Mouse (Mus musculus) CH12.LX (cell line): Measurements from ENCODE around the gene Nod1. TPM values are rescaled to one million over a fixed set of nuclear protein-coding genes. Genes with fewer than 3 reads are reported as not detected.
A peak's percentile ranks its signal among the peaks of the same experiment; 100 is the strongest.

Source experiments
- DNase-seq: peaks from one replicate; pipeline ENCODE4 v3.0.0-alpha.2; 2013; ENCODE audit errors: extremely low read depth
- H3K27ac ChIP-seq: 2 replicates; pipeline ENCODE4 v1.5.1; 2012; ENCODE audit warnings: low read depth, mild to moderate bottlenecking, control low read depth, moderate library complexity; ENCODE audit not compliant: insufficient read depth
- H3K27me3 ChIP-seq: replicated peaks from 2 replicates; pipeline ENCODE3; 2012; ENCODE audit warnings: inconsistent platforms
- H3K36me3 ChIP-seq, 2 experiments: replicated peaks in 1 of 2; 2 replicates each; pipeline versions ENCODE3 to v1.6.1; 2012; ENCODE audit warnings: inconsistent platforms in 1 of 2, low read length in 1 of 2, mild to moderate bottlenecking in 1 of 2, mixed read lengths in 1 of 2, moderate library complexity in 1 of 2; ENCODE audit not compliant: control insufficient read depth in 1 of 2, insufficient read depth in 1 of 2
- H3K4me1 ChIP-seq, 2 experiments: 2 replicates each; pipeline ENCODE4 v1.6.1; 2012; ENCODE audit warnings: inconsistent platforms in 1 of 2, moderate library complexity in 1 of 2; ENCODE audit not compliant: insufficient read depth in 2 of 2, control insufficient read depth in 1 of 2
- H3K4me2 ChIP-seq: 2 replicates; pipeline ENCODE4 v1.6.1; 2012; ENCODE audit warnings: low read depth, mild to moderate bottlenecking, control low read depth; ENCODE audit not compliant: poor library complexity, insufficient read depth, severe bottlenecking
- H3K4me3 ChIP-seq, 3 experiments: fragments of 150-350 bp in 1 of 3; sonication (generic) in 1 of 3; replicated peaks in 1 of 3; 2 replicates each; pipeline versions ENCODE3 to v1.5.1; 2011 to 2012; ENCODE audit warnings: low read depth in 2 of 3, low read length in 2 of 3, mild to moderate bottlenecking in 2 of 3, moderate library complexity in 2 of 3, control low read depth in 1 of 3, improper control_type of control experiment in 1 of 3, inconsistent platforms in 1 of 3, mixed read lengths in 1 of 3; ENCODE audit not compliant: poor library complexity in 1 of 3
- H3K79me2 ChIP-seq: replicated peaks from 2 replicates; pipeline ENCODE4 v1.6.1; 2012; ENCODE audit warnings: mild to moderate bottlenecking, moderate library complexity; ENCODE audit not compliant: control insufficient read depth, poor library complexity, insufficient read depth, severe bottlenecking; ENCODE audit errors: extremely low read depth
- H3K9ac ChIP-seq: 2 replicates; pipeline ENCODE4 v1.6.1; 2012; ENCODE audit warnings: low read depth, mild to moderate bottlenecking, control low read depth, moderate library complexity; ENCODE audit not compliant: insufficient read depth
- H3K9me3 ChIP-seq: replicated peaks from 2 replicates; pipeline ENCODE3; 2012; ENCODE audit warnings: low read length, inconsistent platforms, mixed read lengths
- BHLHE40 ChIP-seq: IDR thresholded peaks from 2 replicates; pipeline ENCODE4 v1.6.1; 2011; ENCODE audit warnings: mild to moderate bottlenecking, low read depth, low read length, improper control_type of control experiment
- CHD1 ChIP-seq: IDR thresholded peaks from 2 replicates; pipeline ENCODE4 v1.6.1; 2012; ENCODE audit warnings: low read depth, low read length, improper control_type of control experiment, inconsistent platforms
- CTCF ChIP-seq, 2 experiments: IDR thresholded peaks in 1 of 2; conservative IDR thresholded peaks in 1 of 2; 2 replicates each; pipeline ENCODE4 v1.5.1; 2011 to 2012; ENCODE audit warnings: low read depth in 2 of 2, low read length in 2 of 2, improper control_type of control experiment in 1 of 2, inconsistent platforms in 1 of 2, mild to moderate bottlenecking in 1 of 2, moderate library complexity in 1 of 2
- E2F4 ChIP-seq: IDR thresholded peaks from 2 replicates; pipeline ENCODE4 v1.6.1; 2011; ENCODE audit warnings: low read depth, low read length, improper control_type of control experiment; ENCODE audit not compliant: insufficient replicate concordance
- EP300 ChIP-seq: IDR thresholded peaks from 2 replicates; pipeline ENCODE4 v1.6.1; 2011; ENCODE audit warnings: low read length, improper control_type of control experiment
- ETS1 ChIP-seq: conservative IDR thresholded peaks from 2 replicates; pipeline ENCODE4 v1.6.1; 2012; ENCODE audit warnings: low read depth, mild to moderate bottlenecking, inconsistent platforms, low read length, improper control_type of control experiment, moderate library complexity
- GABPA ChIP-seq: IDR thresholded peaks from 2 replicates; pipeline ENCODE4 v1.6.1; 2012; ENCODE audit warnings: low read depth, low read length, improper control_type of control experiment, inconsistent platforms; ENCODE audit not compliant: insufficient replicate concordance
- IRF4 ChIP-seq: IDR thresholded peaks from 2 replicates; pipeline ENCODE4 v1.6.1; 2014; ENCODE audit warnings: low read depth, mild to moderate bottlenecking, inconsistent platforms, low read length, improper control_type of control experiment
- KAT2A ChIP-seq: IDR thresholded peaks from 2 replicates; pipeline ENCODE4 v1.6.1; 2012; ENCODE audit warnings: low read length, improper control_type of control experiment, inconsistent platforms; ENCODE audit not compliant: insufficient replicate concordance
- MAX ChIP-seq: IDR thresholded peaks from 2 replicates; pipeline ENCODE4 v1.6.1; 2011; ENCODE audit warnings: low read length, improper control_type of control experiment
- MEF2A ChIP-seq: IDR thresholded peaks from 2 replicates; pipeline ENCODE4 v1.6.1; 2014; ENCODE audit warnings: low read depth, mild to moderate bottlenecking, inconsistent platforms, low read length, improper control_type of control experiment, borderline replicate concordance
- MXI1 ChIP-seq: IDR thresholded peaks from 2 replicates; pipeline ENCODE4 v1.6.1; 2011; ENCODE audit warnings: mild to moderate bottlenecking, low read depth, low read length, improper control_type of control experiment
- NELFE ChIP-seq: IDR thresholded peaks from 2 replicates; pipeline ENCODE4 v1.6.1; 2011; ENCODE audit warnings: low read depth, low read length, improper control_type of control experiment
- RAD21 ChIP-seq: IDR thresholded peaks from 2 replicates; pipeline ENCODE4 v1.6.1; 2011; ENCODE audit warnings: low read depth, mild to moderate bottlenecking, low read length, improper control_type of control experiment, moderate library complexity
- RCOR1 ChIP-seq: conservative IDR thresholded peaks from 2 replicates; pipeline ENCODE4 v1.6.1; 2012; ENCODE audit warnings: low read depth, mild to moderate bottlenecking, inconsistent platforms, low read length, improper control_type of control experiment
- SMC3 ChIP-seq: IDR thresholded peaks from 2 replicates; pipeline ENCODE4 v1.6.1; 2011; ENCODE audit warnings: low read depth, low read length, improper control_type of control experiment
- UBTF ChIP-seq: IDR thresholded peaks from 2 replicates; pipeline ENCODE4 v1.6.1; 2012; ENCODE audit warnings: low read depth, mild to moderate bottlenecking, inconsistent platforms, low read length, improper control_type of control experiment, moderate library complexity
- USF2 ChIP-seq: conservative IDR thresholded peaks from 2 replicates; pipeline ENCODE4 v1.6.1; 2011; ENCODE audit warnings: low read depth, low read length, improper control_type of control experiment
- ZC3H11A ChIP-seq: IDR thresholded peaks from 2 replicates; pipeline ENCODE4 v1.6.1; 2012; ENCODE audit warnings: low read depth, mild to moderate bottlenecking, inconsistent platforms, low read length, improper control_type of control experiment
- ZKSCAN1 ChIP-seq: IDR thresholded peaks from 2 replicates; pipeline ENCODE4 v1.6.1; 2012; ENCODE audit warnings: low read depth, inconsistent platforms, low read length, improper control_type of control experiment, borderline replicate concordance
- ZMIZ1 ChIP-seq: IDR thresholded peaks from 2 replicates; pipeline ENCODE4 v1.6.1; 2012; ENCODE audit warnings: low read depth, mild to moderate bottlenecking, inconsistent platforms, low read length, improper control_type of control experiment
- ZNF384 ChIP-seq: IDR thresholded peaks from 2 replicates; pipeline ENCODE4 v1.6.1; 2012; ENCODE audit warnings: low read depth, low read length, improper control_type of control experiment, inconsistent platforms
- dilution Hi-C: fragments of 300-500 bp; cut with MboI; formaldehyde crosslinking; loops from 2 replicates; pipeline ENCODE4 v1.14.3; 2020; ENCODE audit warnings: low sequenced_read_pairs; ENCODE audit not compliant: extremely low pct_unique_long_range_greater_than_20kb, extremely low pct_ligation_motif_present
- in situ Hi-C: fragments of 300-500 bp; cut with MboI; formaldehyde crosslinking; loops from 3 replicates; pipeline ENCODE4 v1.14.3; 2019; ENCODE audit warnings: low sequenced_read_pairs, low pct_ligation_motif_present, low pct_unique_long_range_greater_than_20kb, mixed read lengths
- polyA plus RNA-seq: library from polyadenylated mRNA; unstranded; fragments of >175 nt; gene quantifications from 2 replicates; pipeline ENCODE4 v1.2.1, GENCODE M21; 2012; ENCODE audit warnings: low read depth; ENCODE audit not compliant: insufficient read length
- total RNA-seq, 2 experiments: library from RNA; depleted of rRNA; stranded (reverse); fragments of 300-350 nt in 1 of 2; fragments of >200 nt in 1 of 2; gene quantifications; 2 replicates each; pipeline ENCODE4 v1.2.3; 2012 to 2014

The Nod1 gene
- total and polyA plus RNA-seq, 3 experiments = 0.29 to 0.46 (median 0.30) TPM

- H3K27me3 ChIP-seq = peaks cover 21% of the 10 kb centered on the region
- H3K36me3 ChIP-seq = no peaks in the 10 kb centered on the region
- no peak overlapping the region for H3K4me3 ChIP-seq
- peak; percentile 38 for DNase-seq
- in situ Hi-C loops (no loop called here), dilution Hi-C loops (no loop called here)
- H3K4me1 ChIP-seq = peaks cover 4 to 15% of the 10 kb centered on the region in 2 experiments; a peak in 3 of 4 replicates
- no peak overlapping the region for H3K9ac ChIP-seq
- H3K79me2 ChIP-seq = no peaks in the 10 kb centered on the region
- H3K4me2 ChIP-seq = no peak overlapping the region
- peak; percentile 56 for TF ChIP-seq SMC3
- no peak for TF ChIP-seq KAT2A
- TF ChIP-seq E2F4 = no peak
- peak; percentile 30 for TF ChIP-seq RAD21
- TF ChIP-seq ZC3H11A = no peak
- no peak for TF ChIP-seq CHD1
- TF ChIP-seq CTCF (conservative IDR thresholded peaks at IDR 0.05 in 1 of 2, IDR thresholded peaks at IDR 0.05 in 1 of 2; ENCODE audit: low read depth in 2 of 2, low read length in 2 of 2) = peak; percentile 27 to 92; a peak in 3 of 4 replicates
- TF ChIP-seq MAX = 0 out of 2 replicates have a peak, but pooled peaks have one; percentile 28
- H3K27ac ChIP-seq = no peak overlapping the region
- H3K9me3 ChIP-seq = no peaks in the 10 kb centered on the region
These were observed 2.1 kb upstream of the Nod1 start for GRCm38 (mm10) chr6:54974501-54974900.

GRCm38 (mm10) chr6:54972929-54973211 is 458 bp upstream of the Nod1 start:
- H3K27ac ChIP-seq = no peak overlapping the region
- peak; percentile 59 for DNase-seq
- dilution Hi-C loops (no loop called here), in situ Hi-C loops (no loop called here)
- no peaks in the 10 kb centered on the region for H3K36me3 ChIP-seq
- no peaks in the 10 kb centered on the region for H3K79me2 ChIP-seq
- peak overlapping the region; percentile 59; the same call in 1 of the 2 replicates for H3K4me2 ChIP-seq
- H3K9me3 ChIP-seq = no peaks in the 10 kb centered on the region
- H3K4me3 ChIP-seq = peak overlapping the region; percentile 62 to 83 (median 64)
- H3K9ac ChIP-seq = peak overlapping the region; percentile 85; the same call in 1 of the 2 replicates
- H3K4me1 ChIP-seq = peaks cover 4 to 15% of the 10 kb centered on the region in 2 experiments; a peak in 3 of 4 replicates
- TF ChIP-seq BHLHE40 (peak; percentile 31; the same call in 1 of the 2 replicates), UBTF (no peak), ETS1 (peak; percentile 18; the same call in 1 of the 2 replicates), IRF4 (peak; percentile 70; the same call in 1 of the 2 replicates), MXI1 (no peak)
- TF ChIP-seq, all 38 proteins: peak for 3
- H3K27me3 ChIP-seq = peaks cover 21% of the 10 kb centered on the region

GRCm38 (mm10) chr6:54971731-54972110 is 691 bp downstream of the Nod1 start:
- Histone ChIP-seq H3K4me1 (peaks cover 4 to 15% of the 10 kb centered on the region in 2 experiments; a peak in 3 of 4 replicates), H3K9me3 (no peaks in the 10 kb centered on the region), H3K4me2 (no peak overlapping the region), H3K79me2 (no peaks in the 10 kb centered on the region), H3K27me3 (peaks cover 21% of the 10 kb centered on the region)
- dilution Hi-C loops = no loop called here
- TF ChIP-seq GABPA (no peak), MEF2A (no peak), ZNF384 (no peak), CTCF (conservative IDR thresholded peaks at IDR 0.05 in 1 of 2, IDR thresholded peaks at IDR 0.05 in 1 of 2; ENCODE audit: low read depth in 2 of 2, low read length in 2 of 2) (no peak), ETS1 (no peak), NELFE (no peak), RAD21 (no peak), BHLHE40 (no peak), E2F4 (no peak), USF2 (no peak), RCOR1 (no peak), KAT2A (no peak), ZKSCAN1 (no peak), ZMIZ1 (no peak), EP300 (no peak)
- TF ChIP-seq, all 38 proteins: peak for 0
- H3K36me3 ChIP-seq = no peaks in the 10 kb centered on the region
- H3K9ac ChIP-seq = no peak overlapping the region
- H3K27ac ChIP-seq = no peak overlapping the region
- in situ Hi-C loops = no loop called here
- H3K4me3 ChIP-seq = no peak overlapping the region
- DNase-seq = no peak
